Mouse (Mus musculus) hindbrain, embryonic 14.5 days (tissue): Measurements from ENCODE around the gene Ces1d. TPM values are rescaled to one million over a fixed set of nuclear protein-coding genes. Genes with fewer than 3 reads are reported as not detected.
"Not testable (repeated sequence)": the region's sequence is repeated elsewhere in the genome, so short reads cannot be mapped to it uniquely, and the experiment has no call there.

Source experiments
- ATAC-seq: fragments of 200-750 bp; cut with Nextera tagmentation; 2 replicates; pipeline ENCODE4 v1.8.0; 2017; ENCODE audit warnings: moderate number of reproducible peaks, mild to moderate bottlenecking, moderate TSS enrichment, moderate library complexity; ENCODE audit not compliant: low FRiP score
- DNase-seq: peaks from one replicate; pipeline ENCODE4 v3.0.0-alpha.2; 2015; ENCODE audit warnings: low spot score
- H3K27ac ChIP-seq: fragments of 300-500 bp; sonication (generic); 2 replicates; pipeline ENCODE4 v1.5.1; 2014; ENCODE audit warnings: mild to moderate bottlenecking, moderate library complexity
- H3K27me3 ChIP-seq: fragments of 300-500 bp; sonication (generic); 2 replicates; pipeline ENCODE4 v1.6.1; 2014; ENCODE audit warnings: mild to moderate bottlenecking, low read length, mixed read lengths; ENCODE audit not compliant: control insufficient read depth, insufficient read depth
- H3K36me3 ChIP-seq: fragments of 300-500 bp; sonication (generic); replicated peaks from 2 replicates; pipeline ENCODE4 v1.6.1; 2014; ENCODE audit not compliant: control insufficient read depth, insufficient read depth
- H3K4me1 ChIP-seq: fragments of 300-500 bp; sonication (generic); replicated peaks from 2 replicates; pipeline ENCODE4 v1.6.1; 2014; ENCODE audit warnings: antibody characterized with exemption, low read length, mixed read lengths; ENCODE audit not compliant: control insufficient read depth, insufficient read depth
- H3K4me2 ChIP-seq: fragments of 300-500 bp; sonication (generic); replicated peaks from 2 replicates; pipeline ENCODE4 v1.6.1; 2014; ENCODE audit warnings: mild to moderate bottlenecking, moderate library complexity
- H3K4me3 ChIP-seq: fragments of 300-500 bp; sonication (generic); replicated peaks from 2 replicates; pipeline ENCODE4 v1.5.1; 2014; ENCODE audit warnings: mild to moderate bottlenecking, low read length
- H3K9ac ChIP-seq: fragments of 300-500 bp; sonication (generic); 2 replicates; pipeline ENCODE4 v1.6.1; 2014
- H3K9me3 ChIP-seq: fragments of 300-500 bp; sonication (generic); 2 replicates; pipeline ENCODE4 v1.6.1; 2016; ENCODE audit warnings: low read length; ENCODE audit not compliant: control insufficient read depth
- WGBS: fragments of 180-500 bp; shearing (Covaris S2); extraction: QIAGEN DNeasy Blood & Tissue Kit; methylation state at CpG from one replicate; pipeline ENCODE4 v1.1.7; 2014; 5-methylcytosine and 5-hydroxymethylcytosine counted together
- polyA plus RNA-seq: library from polyadenylated mRNA; unstranded; fragments of >200 nt; fragmentation: Nextera tagmentation; extraction: Ambion mirVana; gene quantifications from 2 replicates; pipeline ENCODE4 v1.2.1, GENCODE M21; 2014

The Ces1d gene
- polyA plus RNA-seq, 1 experiment from 2014 or later: not detected

GRCm38 (mm10) chr8:93221896-93222295 lies 24.3 kb upstream of the Ces1d start:
- WGBS: 89% methylated on average over 3 of the region's 3 CpGs
- DNase-seq (no peak), ATAC-seq (no peak)
- Histone ChIP-seq H3K9me3 (no peaks in the 10 kb centered on the region), H3K4me2 (no peak overlapping the region), H3K36me3 (no peaks in the 10 kb centered on the region), H3K4me3 (no peak overlapping the region), H3K27ac (no peak overlapping the region), H3K4me1 (no peaks in the 10 kb centered on the region), H3K27me3 (no peaks in the 10 kb centered on the region), H3K9ac (no peak overlapping the region)

DNA sequence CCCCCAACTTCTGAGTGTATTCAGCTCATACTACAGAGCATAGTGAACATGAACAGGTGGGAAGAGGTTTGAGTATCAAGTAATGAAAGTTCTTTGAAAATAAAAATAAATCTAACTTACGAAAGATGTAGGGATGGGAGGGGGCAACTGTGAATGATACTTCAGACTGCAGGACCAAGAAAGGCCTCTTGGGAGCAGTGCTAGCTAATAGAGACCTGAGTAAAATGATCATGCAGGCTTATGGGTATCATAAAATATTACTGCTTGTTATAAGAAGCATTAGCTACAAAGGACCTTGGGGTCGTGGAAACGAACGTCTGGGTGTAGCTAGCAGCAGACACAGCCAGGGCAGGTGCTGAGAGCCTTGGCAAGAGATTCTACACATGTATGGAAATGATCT lies 20.2 kb upstream of the Ces1d start:
- no peak overlapping the region for H3K4me3 ChIP-seq
- H3K27me3 ChIP-seq: no peaks in the 10 kb centered on the region
- DNase-seq (no peak), ATAC-seq (no peak)
- no peaks in the 10 kb centered on the region for H3K9me3 ChIP-seq
- no peaks in the 10 kb centered on the region for H3K36me3 ChIP-seq
- WGBS: 77% methylated on average over 4 of the region's 4 CpGs
- no peak overlapping the region for H3K27ac ChIP-seq
- H3K9ac ChIP-seq: no peak overlapping the region
- H3K4me1 ChIP-seq: no peaks in the 10 kb centered on the region
- H3K4me2 ChIP-seq: no peak overlapping the region

GRCm38 (mm10) chr8:93217375-93217774 lies 19.7 kb upstream of the Ces1d start:
- Histone ChIP-seq H3K27ac (no peak overlapping the region), H3K9me3 (no peaks in the 10 kb centered on the region), H3K9ac (no peak overlapping the region), H3K36me3 (no peaks in the 10 kb centered on the region), H3K4me2 (no peak overlapping the region), H3K4me1 (no peaks in the 10 kb centered on the region), H3K4me3 (no peak overlapping the region), H3K27me3 (no peaks in the 10 kb centered on the region)
- WGBS: 76% methylated on average over 1 of the region's 1 CpGs
- ATAC-seq (no peak), DNase-seq (no peak)

DNA sequence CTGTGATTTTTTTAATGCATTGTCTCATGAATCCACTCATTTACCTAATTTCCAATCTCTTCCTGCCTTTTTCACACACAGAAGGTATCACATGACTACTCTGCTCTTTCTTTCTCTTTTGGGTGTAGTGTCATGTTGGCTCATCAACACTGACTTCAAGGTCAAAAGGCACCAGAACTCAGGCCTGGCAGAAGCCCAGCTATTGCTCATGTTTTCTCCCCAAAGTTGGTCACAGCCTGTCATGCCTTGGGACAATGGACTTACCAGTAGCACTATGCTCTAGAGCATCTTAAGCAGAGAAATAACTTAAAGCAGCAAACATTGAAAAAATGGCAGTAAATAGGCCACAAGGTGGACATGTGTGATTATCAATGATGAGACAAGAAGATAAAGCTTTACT lies 13.5 kb upstream of the Ces1d start:
- ATAC-seq: no peak
- no peaks in the 10 kb centered on the region for H3K9me3 ChIP-seq
- H3K9ac ChIP-seq: no peak overlapping the region
- H3K4me2 ChIP-seq: no peak overlapping the region
- no peak for DNase-seq
- no peaks in the 10 kb centered on the region for H3K4me1 ChIP-seq
- H3K27ac ChIP-seq: no peak overlapping the region
- H3K27me3 ChIP-seq: no peaks in the 10 kb centered on the region
- H3K36me3 ChIP-seq: no peaks in the 10 kb centered on the region
- no peak overlapping the region for H3K4me3 ChIP-seq

DNA sequence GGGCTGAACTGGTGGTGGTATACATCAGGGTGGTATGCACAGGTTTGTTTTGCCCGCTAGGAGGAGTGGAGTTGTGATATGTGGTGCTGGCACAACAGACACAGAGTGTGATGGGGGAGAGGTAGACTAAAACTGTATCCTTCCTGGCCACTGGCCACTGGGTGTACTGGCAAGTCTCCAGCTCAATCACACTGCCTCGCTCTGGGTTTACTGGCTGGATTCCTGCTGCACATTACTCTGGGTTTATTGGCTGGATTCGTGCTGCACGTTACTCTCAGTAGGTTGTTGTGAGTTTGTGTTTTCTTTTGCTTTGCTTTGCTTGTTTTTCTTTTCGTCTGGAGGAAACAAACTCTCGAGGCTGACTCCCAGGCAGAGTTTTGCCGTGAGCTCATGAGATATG lies 1.5 kb upstream of the Ces1d start:
- H3K4me1 ChIP-seq, H3K27ac ChIP-seq, H3K27me3 ChIP-seq, ATAC-seq, H3K4me2 ChIP-seq, H3K36me3 ChIP-seq, H3K4me3 ChIP-seq, DNase-seq, H3K9me3 ChIP-seq, H3K9ac ChIP-seq: not testable (repeated sequence)
- WGBS: 73% methylated on average over 7 of the region's 7 CpGs

DNA sequence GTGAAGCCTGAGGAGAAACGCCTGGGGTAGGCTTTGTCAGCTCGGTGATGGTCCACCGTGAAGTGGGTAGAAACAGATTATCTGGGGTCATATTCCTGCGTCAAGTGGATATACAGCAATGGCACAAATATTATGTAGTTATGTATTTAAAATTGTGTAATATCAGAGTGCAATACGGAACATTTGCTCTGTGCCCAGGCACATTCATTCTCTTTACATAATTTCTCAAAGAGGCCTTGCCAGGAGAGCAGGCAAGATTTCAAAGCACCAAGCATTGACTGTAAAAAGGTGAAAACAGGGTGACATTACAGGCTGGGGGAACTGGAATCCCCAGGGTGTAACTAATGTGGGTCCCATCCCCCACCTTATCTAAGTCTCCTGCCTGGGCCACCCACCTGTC lies 1.2 kb downstream of the Ces1d start:
- Histone ChIP-seq H3K9ac (no peak overlapping the region), H3K4me3 (no peak overlapping the region), H3K27ac (no peak overlapping the region), H3K36me3 (no peaks in the 10 kb centered on the region), H3K27me3 (no peaks in the 10 kb centered on the region), H3K4me2 (no peak overlapping the region), H3K4me1 (no peaks in the 10 kb centered on the region), H3K9me3 (no peaks in the 10 kb centered on the region)
- DNase-seq (no peak), ATAC-seq (no peak)
- WGBS: 95% methylated on average over 5 of the region's 5 CpGs

DNA sequence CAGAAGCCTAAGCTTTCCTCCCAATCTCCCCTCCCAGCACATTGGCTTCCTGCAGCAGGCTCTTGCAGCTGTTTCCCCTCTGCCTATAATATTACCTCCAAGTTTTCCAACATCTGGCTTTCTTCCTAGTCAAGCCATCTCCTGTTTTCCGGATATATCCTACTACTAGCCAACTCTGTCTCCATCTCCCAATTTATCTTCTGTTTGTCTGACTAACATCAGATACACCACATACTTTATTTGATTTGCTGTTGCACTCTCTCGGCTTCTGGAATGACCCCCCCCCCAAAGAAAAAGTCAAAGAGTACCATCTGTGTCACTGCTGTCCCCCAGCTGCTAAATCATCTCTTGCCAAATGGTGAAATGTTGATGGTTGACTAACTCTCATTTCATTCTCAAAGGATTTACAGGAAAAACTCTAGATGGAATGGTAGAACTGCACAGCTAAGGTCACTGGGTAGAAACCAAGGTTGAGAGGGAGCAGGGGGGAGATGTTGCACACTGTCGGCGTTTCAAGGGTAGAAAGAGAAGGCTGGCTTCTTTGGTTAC lies 17.0 kb downstream of the Ces1d start:
- no peaks in the 10 kb centered on the region for H3K36me3 ChIP-seq
- no peak for DNase-seq
- H3K4me2 ChIP-seq: no peak overlapping the region
- H3K27ac ChIP-seq: no peak overlapping the region
- no peaks in the 10 kb centered on the region for H3K9me3 ChIP-seq
- 89% methylated on average over 4 of the region's 4 CpGs for WGBS
- H3K4me1 ChIP-seq: no peaks in the 10 kb centered on the region
- H3K27me3 ChIP-seq: no peaks in the 10 kb centered on the region
- no peak overlapping the region for H3K4me3 ChIP-seq
- no peak for ATAC-seq
- H3K9ac ChIP-seq: no peak overlapping the region

DNA sequence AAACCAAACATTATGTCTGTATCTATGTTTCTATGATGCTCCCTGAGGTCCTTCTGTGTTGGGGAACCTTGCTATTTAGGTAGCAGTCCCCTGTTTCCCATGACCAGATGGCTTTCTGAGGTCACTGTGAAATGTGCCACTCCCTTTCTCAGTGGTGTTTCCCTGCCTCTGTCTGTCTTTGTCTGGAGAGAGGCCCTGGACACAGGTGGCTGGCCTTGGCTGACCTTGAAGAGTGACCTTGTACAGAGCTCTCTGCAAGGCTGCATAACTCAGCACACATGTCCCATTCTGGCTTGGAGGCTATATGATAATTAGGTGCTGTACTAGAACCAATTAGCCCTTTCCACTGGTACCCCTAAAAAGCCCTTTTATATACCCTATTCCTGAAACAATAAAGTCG lies 21.0 kb downstream of the Ces1d start:
- 62% methylated on average over 1 of the region's 1 CpGs for WGBS
- Histone ChIP-seq H3K36me3 (no peaks in the 10 kb centered on the region), H3K9me3 (no peaks in the 10 kb centered on the region), H3K27ac (no peak overlapping the region), H3K27me3 (no peaks in the 10 kb centered on the region), H3K4me3 (no peak overlapping the region), H3K4me1 (no peaks in the 10 kb centered on the region), H3K4me2 (no peak overlapping the region), H3K9ac (no peak overlapping the region)
- no peak for DNase-seq
- no peak for ATAC-seq

DNA sequence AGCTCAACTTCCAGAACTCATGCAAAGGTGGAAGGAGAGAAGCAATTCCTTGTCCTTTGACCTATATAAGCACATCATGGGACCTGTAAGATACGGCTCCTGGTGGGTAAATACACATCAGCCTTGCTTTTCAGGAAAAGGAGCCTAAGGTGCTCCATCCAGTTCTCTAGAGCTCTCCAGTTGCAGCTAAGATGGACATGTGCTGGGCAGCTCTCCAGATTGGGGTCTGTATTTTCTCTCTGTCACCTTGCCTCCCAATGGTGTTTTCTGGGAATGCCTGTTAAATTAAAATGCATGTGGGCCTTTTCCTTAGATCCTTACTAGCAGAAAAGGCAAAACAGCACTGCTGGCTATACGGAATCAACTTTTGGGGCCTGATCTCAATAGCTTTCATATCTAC lies 23.1 kb downstream of the Ces1d start:
- Histone ChIP-seq H3K9ac (no peak overlapping the region), H3K36me3 (no peaks in the 10 kb centered on the region)
- WGBS: 92% methylated on average over 2 of the region's 2 CpGs

DNA sequence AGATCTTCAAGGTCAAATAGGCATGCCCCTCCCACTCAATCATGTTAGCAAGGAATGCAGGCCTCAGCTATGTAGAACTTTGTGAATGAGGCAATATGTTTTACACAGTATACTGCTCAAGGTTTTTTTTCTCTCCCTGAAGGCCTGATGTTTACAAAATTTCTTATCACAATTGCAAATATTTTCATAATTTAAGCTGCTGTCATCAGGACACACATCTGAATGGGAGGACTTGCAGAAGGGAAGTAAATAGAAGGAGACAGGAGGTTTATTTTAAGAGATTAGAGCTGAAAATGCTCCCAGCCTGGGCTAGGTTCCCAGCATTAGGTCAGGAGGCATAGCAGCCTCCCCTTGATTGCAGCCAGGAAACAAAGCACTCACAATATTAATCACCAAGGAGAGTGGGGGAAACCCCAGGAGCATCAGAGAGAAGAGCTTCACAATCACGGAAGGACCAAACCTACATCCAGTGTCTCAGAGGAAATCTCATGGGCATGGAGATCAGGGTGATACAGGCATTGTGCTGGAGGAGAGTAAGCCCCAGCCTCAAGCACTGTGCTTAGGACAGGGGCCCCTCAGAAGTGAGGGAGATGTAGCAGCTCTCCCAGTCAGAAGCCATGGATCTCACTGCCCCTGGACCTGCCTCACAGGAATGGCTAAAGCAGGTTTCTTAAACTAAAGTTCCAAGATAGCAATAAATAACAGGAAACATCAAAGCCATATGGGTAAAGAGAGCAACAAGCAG lies 25.6 kb downstream of the Ces1d start:
- Histone ChIP-seq H3K9me3 (no peaks in the 10 kb centered on the region), H3K36me3 (no peaks in the 10 kb centered on the region), H3K27me3 (no peaks in the 10 kb centered on the region), H3K4me3 (no peak overlapping the region), H3K4me1 (no peaks in the 10 kb centered on the region), H3K27ac (no peak overlapping the region), H3K4me2 (no peak overlapping the region), H3K9ac (no peak overlapping the region)
- ATAC-seq (no peak), DNase-seq (no peak)
- WGBS: 38% methylated on average over 1 of the region's 1 CpGs

More for the DNA sequence above, 23.1 kb downstream of the Ces1d start:
- DNase-seq (no peak), ATAC-seq (no peak)
- Histone ChIP-seq H3K27ac (no peak overlapping the region), H3K4me2 (no peak overlapping the region), H3K27me3 (no peaks in the 10 kb centered on the region), H3K9me3 (no peaks in the 10 kb centered on the region), H3K4me3 (no peak overlapping the region), H3K4me1 (no peaks in the 10 kb centered on the region)
